Mouse (Mus musculus) adrenal gland, postnatal 14 days (tissue): ENCODE results near the gene Slc25a19. TPM values are rescaled to one million over a fixed set of nuclear protein-coding genes. Genes with fewer than 3 reads are reported as not detected.

Experiments
- DNase-seq: peaks from one replicate; pipeline ENCODE4 v3.0.0; 2021; ENCODE audit warnings: mixed read lengths
- total RNA-seq: library from RNA; stranded (reverse); gene quantifications from 2 replicates; pipeline ENCODE4 v1.2.3, GENCODE M21; 2021

Slc25a19 gene
- total RNA-seq, 1 experiment from 2014 or later, result 181 TPM

- no peak for DNase-seq
These were observed 32.9 kb downstream of the Slc25a19 start for GRCm38 (mm10) chr11:115595209-115595608.

GRCm38 (mm10) chr11:115590526-115591075, 37.5 kb downstream of the Slc25a19 start:
- DNase-seq, result peak; percentile 33

GRCm38 (mm10) chr11:115587984-115588383, 40.1 kb downstream of the Slc25a19 start:
- no peak for DNase-seq

- DNase-seq, result no peak
These were observed 41.7 kb downstream of the Slc25a19 start for GRCm38 (mm10) chr11:115586403-115586802.

GRCm38 (mm10) chr11:115585573-115586100, 42.5 kb downstream of the Slc25a19 start:
- DNase-seq, result no peak

- DNase-seq, result no peak
These were observed 43.6 kb downstream of the Slc25a19 start for GRCm38 (mm10) chr11:115584376-115585073.

- no peak for DNase-seq
These were observed 45.0 kb downstream of the Slc25a19 start for GRCm38 (mm10) chr11:115582913-115583606.

GRCm38 (mm10) chr11:115579080-115579479, 49.0 kb downstream of the Slc25a19 start:
- no peak for DNase-seq

GRCm38 (mm10) chr11:115564961-115565360, 63.1 kb downstream of the Slc25a19 start:
- no peak for DNase-seq

Other genes starting within 250 kb of the Slc25a19 start
- 61.5 and 66.2 TPM in 2 replicates for gene Cdr2l, start 246.4 kb downstream of the Slc25a19 start, total RNA-seq
- 136 and 146 TPM in 2 replicates for gene Mrpl58, start 224.5 kb downstream of the Slc25a19 start, total RNA-seq
- 857 and 919 TPM in 2 replicates for gene Atp5h, start 208.3 kb downstream of the Slc25a19 start, total RNA-seq
- 39.1 and 45.2 TPM in 2 replicates for gene Kctd2, start 208.2 kb downstream of the Slc25a19 start, total RNA-seq
- not detected in 2 replicates for gene Trim80, start 187.8 kb downstream of the Slc25a19 start, total RNA-seq
- gene Slc16a5, start 165.8 kb downstream of the Slc25a19 start, total RNA-seq, result 1.2 and 1.3 TPM in 2 replicates
- 6.9 and 9.1 TPM in 2 replicates for gene Armc7, start 152.6 kb downstream of the Slc25a19 start, total RNA-seq
- 73.8 and 89.8 TPM in 2 replicates for gene Nt5c, start 136.4 kb downstream of the Slc25a19 start, total RNA-seq
- 99.8 and 101 TPM in 2 replicates for gene Jpt1, start 113.9 kb downstream of the Slc25a19 start, total RNA-seq
- 262 and 272 TPM in 2 replicates for gene Sumo2, start 92.0 kb downstream of the Slc25a19 start, total RNA-seq
- 40.7 and 52.8 TPM in 2 replicates for gene Nup85, start 63.9 kb downstream of the Slc25a19 start, total RNA-seq
- gene Mrps7, start 24.4 kb downstream of the Slc25a19 start, total RNA-seq, result 81.0 and 87.7 TPM in 2 replicates
- 19.5 and 23.8 TPM in 2 replicates for gene Gga3, start 24.2 kb downstream of the Slc25a19 start, total RNA-seq
- gene Mif4gd, start 15.3 kb downstream of the Slc25a19 start, total RNA-seq, result 98.2 and 112 TPM in 2 replicates
- 103 and 108 TPM in 2 replicates for gene Grb2, start 80.3 kb upstream of the Slc25a19 start, total RNA-seq
- 64.4 and 65.1 TPM in 2 replicates for gene Tmem94, start 137.1 kb upstream of the Slc25a19 start, total RNA-seq
- 53.7 and 57.5 TPM in 2 replicates for gene Caskin2, start 185.3 kb upstream of the Slc25a19 start, total RNA-seq
- 16.3 and 20.3 TPM in 2 replicates for gene Tsen54, start 186.4 kb upstream of the Slc25a19 start, total RNA-seq
- 11.4 and 11.8 TPM in 2 replicates for gene Llgl2, start 195.8 kb upstream of the Slc25a19 start, total RNA-seq
- gene Myo15b, start 230.1 kb upstream of the Slc25a19 start, total RNA-seq, result 0.26 TPM in 1 of 2 replicates, not detected in the other